Mouse (Mus musculus) hindbrain, embryonic 12.5 days (tissue): ENCODE data around the gene Retsat. TPM values are rescaled to one million over a fixed set of nuclear protein-coding genes. Genes with fewer than 3 reads are reported as not detected.

Source experiments
- ATAC-seq: fragments of 200-750 bp; cut with Nextera tagmentation; 2 replicates; pipeline ENCODE4 v1.8.0; 2017; ENCODE audit warnings: moderate TSS enrichment; ENCODE audit not compliant: low FRiP score
- H3K27ac ChIP-seq: fragments of 300-500 bp; sonication (generic); 2 replicates; pipeline ENCODE4 v1.5.1; 2016; ENCODE audit warnings: mild to moderate bottlenecking
- H3K27me3 ChIP-seq: fragments of 300-500 bp; sonication (generic); 2 replicates; pipeline ENCODE4 v1.6.1; 2016; ENCODE audit warnings: mild to moderate bottlenecking
- H3K36me3 ChIP-seq: fragments of 300-500 bp; sonication (generic); 2 replicates; pipeline ENCODE4 v1.6.1; 2016; ENCODE audit warnings: mild to moderate bottlenecking
- H3K4me1 ChIP-seq: fragments of 300-500 bp; sonication (generic); 2 replicates; pipeline ENCODE4 v1.6.1; 2016
- H3K4me2 ChIP-seq: fragments of 300-500 bp; sonication (generic); replicated peaks from 2 replicates; pipeline ENCODE4 v1.6.1; 2016; ENCODE audit warnings: mild to moderate bottlenecking
- H3K4me3 ChIP-seq: fragments of 300-500 bp; sonication (generic); 2 replicates; pipeline ENCODE4 v1.5.1; 2016; ENCODE audit warnings: mild to moderate bottlenecking
- H3K9ac ChIP-seq: fragments of 300-500 bp; sonication (generic); 2 replicates; pipeline ENCODE4 v1.6.1; 2016; ENCODE audit warnings: mild to moderate bottlenecking, moderate library complexity
- H3K9me3 ChIP-seq: fragments of 300-500 bp; sonication (generic); replicated peaks from 2 replicates; pipeline ENCODE4 v1.6.1; 2016; ENCODE audit warnings: mild to moderate bottlenecking
- WGBS: fragments of 180-500 bp; shearing (Covaris S2); methylation state at CpG from one replicate; pipeline ENCODE4 v1.1.7; 2016; 5-methylcytosine and 5-hydroxymethylcytosine counted together
- polyA plus RNA-seq: library from polyadenylated mRNA; unstranded; fragments of >200 nt; fragmentation: Nextera tagmentation; extraction: Ambion mirVana; gene quantifications from 2 replicates; pipeline ENCODE4 v1.2.1, GENCODE M21; 2016

The Retsat gene
- polyA plus RNA-seq, 1 experiment from 2014 or later: 5.8 TPM

DNA sequence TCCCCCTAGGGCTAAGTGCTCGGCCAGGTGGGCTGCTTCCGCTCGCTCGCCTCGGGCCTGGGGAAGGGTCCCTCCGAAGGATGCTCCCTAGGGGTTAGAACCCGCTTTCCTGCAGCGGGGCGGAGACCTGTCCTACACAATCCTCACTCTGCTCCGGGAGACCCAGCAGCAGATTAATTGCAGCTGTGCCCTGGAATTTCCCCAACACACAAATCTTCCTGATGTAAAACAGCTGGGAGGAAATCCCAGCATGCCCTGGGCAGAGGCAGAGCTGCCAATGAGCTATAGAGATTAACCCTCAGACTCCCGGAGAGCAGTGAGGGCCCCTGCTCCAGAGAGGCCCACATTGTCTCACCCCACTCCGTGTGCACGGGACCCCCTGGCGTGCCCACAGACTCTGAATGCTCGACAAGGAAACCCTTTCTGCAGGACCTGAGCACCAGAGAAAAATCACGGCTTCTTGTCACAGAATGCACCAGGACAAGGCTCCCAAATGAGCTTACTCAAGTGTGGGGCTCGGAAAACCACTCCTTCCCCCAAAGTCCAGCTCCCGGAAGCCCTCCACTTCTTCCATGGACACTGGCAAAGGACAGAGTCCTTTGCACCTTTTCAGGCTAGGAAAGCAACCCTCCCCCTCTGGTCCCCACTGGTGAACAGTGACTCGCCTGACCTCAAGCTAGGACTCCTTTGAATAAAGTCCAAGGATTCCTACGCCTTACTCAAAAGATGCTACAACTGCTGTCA is 57.2 kb downstream of the Retsat start:
- Histone ChIP-seq H3K4me3 (peak overlapping the region; percentile 32), H3K36me3 (no peaks in the 10 kb centered on the region), H3K27me3 (no peaks in the 10 kb centered on the region), H3K4me2 (peak overlapping the region; percentile 48), H3K9ac (0 out of 2 replicates have a peak overlapping the region, but pooled peaks have one; percentile 38), H3K27ac (peak overlapping the region; percentile 86), H3K9me3 (no peaks in the 10 kb centered on the region), H3K4me1 (peaks cover 13% of the 10 kb centered on the region; the same call in 1 of the 2 replicates)
- 35% methylated on average over 20 of the region's 20 CpGs for WGBS
- ATAC-seq: peak; percentile 79

DNA sequence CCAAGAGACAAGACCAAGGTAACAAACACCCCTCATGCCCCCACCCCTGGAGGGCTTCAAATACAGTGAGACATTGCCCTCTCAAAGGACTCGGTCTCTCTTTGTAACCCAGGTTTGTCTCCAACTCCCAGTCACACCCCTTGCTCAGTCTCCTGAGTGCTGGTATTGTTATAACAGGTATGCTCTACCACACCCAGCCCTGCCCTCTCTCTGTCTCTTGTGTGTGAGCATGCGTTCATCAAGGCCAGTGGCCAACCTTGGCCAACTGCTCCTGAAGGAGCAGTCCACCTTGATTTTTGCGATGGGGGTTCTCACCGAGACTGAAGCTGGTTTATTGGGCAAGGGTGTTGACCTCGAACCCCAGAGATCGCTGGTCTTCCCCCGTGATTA is 57.8 kb downstream of the Retsat start:
- Histone ChIP-seq H3K27ac (peak overlapping the region; percentile 86), H3K4me3 (no peak overlapping the region), H3K4me2 (no peak overlapping the region), H3K9me3 (no peaks in the 10 kb centered on the region), H3K4me1 (peaks cover 13% of the 10 kb centered on the region; the same call in 1 of the 2 replicates), H3K27me3 (no peaks in the 10 kb centered on the region), H3K9ac (no peak overlapping the region), H3K36me3 (no peaks in the 10 kb centered on the region)
- ATAC-seq: no peak; the same call in 1 of the 2 replicates
- 91% methylated on average over 7 of the region's 7 CpGs for WGBS

DNA sequence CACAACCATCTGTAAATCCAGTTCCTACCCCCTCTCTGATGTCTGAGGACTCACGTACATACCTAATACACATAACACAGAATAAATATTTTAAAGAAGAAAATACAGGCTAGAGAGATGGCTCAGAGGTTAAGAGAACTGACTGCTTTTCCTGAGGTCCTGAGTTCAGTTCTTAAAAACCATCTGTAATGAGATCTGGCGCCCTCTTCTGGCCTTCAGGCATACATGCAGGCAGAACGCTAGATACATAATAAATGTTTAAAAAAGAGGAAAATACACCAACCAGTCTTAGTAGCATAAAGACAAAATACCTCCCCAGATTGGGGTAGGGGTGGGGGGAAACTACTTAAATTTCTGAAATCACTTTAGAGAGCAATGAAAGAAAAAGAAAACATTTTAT is 59.7 kb downstream of the Retsat start:
- Histone ChIP-seq H3K27me3 (no peaks in the 10 kb centered on the region), H3K36me3 (no peaks in the 10 kb centered on the region), H3K27ac (no peak overlapping the region), H3K9me3 (no peaks in the 10 kb centered on the region), H3K9ac (no peak overlapping the region), H3K4me1 (peaks cover 14% of the 10 kb centered on the region; the same call in 1 of the 2 replicates), H3K4me2 (no peak overlapping the region), H3K4me3 (no peak overlapping the region)
- no peak for ATAC-seq
- 66% methylated on average over 3 of the region's 3 CpGs for WGBS

Other genes with a start within 250 kb of the Retsat start
- gene Tmem150a, start 243.0 kb upstream of the Retsat start, polyA plus RNA-seq: 8.5 and 10.0 TPM in 2 replicates
- gene Rnf181, start 231.5 kb upstream of the Retsat start, polyA plus RNA-seq: 95.0 and 98.3 TPM in 2 replicates
- 10.0 and 11.0 TPM in 2 replicates for gene Vamp5, start 218.0 kb upstream of the Retsat start, polyA plus RNA-seq
- 43.9 and 45.5 TPM in 2 replicates for gene Vamp8, start 207.8 kb upstream of the Retsat start, polyA plus RNA-seq
- 24.9 and 30.8 TPM in 2 replicates for gene Ggcx, start 184.2 kb upstream of the Retsat start, polyA plus RNA-seq
- 405 and 424 TPM in 2 replicates for gene Mat2a, start 158.9 kb upstream of the Retsat start, polyA plus RNA-seq
- gene Sh2d6, start 76.8 kb upstream of the Retsat start, polyA plus RNA-seq: 0.62 and 0.82 TPM in 2 replicates
- 10.6 and 15.0 TPM in 2 replicates for gene Capg, start 54.1 kb upstream of the Retsat start, polyA plus RNA-seq
- 17.6 and 18.1 TPM in 2 replicates for gene Elmod3, start 62 bp upstream of the Retsat start, polyA plus RNA-seq
- gene Tgoln1, start 18.5 kb downstream of the Retsat start, polyA plus RNA-seq: 38.8 and 39.2 TPM in 2 replicates
- gene Tcf7l1, start 190.8 kb downstream of the Retsat start, polyA plus RNA-seq: 24.2 and 24.7 TPM in 2 replicates